Mouse (Mus musculus) gastrocnemius, adult 8-10 months (tissue): ENCODE results near the gene Rab4b. TPM values are rescaled to one million over a fixed set of nuclear protein-coding genes. Genes with fewer than 3 reads are reported as not detected.

Experiments
- DNase-seq, 2 experiments: peaks; one replicate each; pipeline ENCODE4 v3.0.0; 2022; ENCODE audit warnings: low spot score in 2 of 2
- total RNA-seq, 4 experiments: library from RNA; stranded (reverse); gene quantifications; 2 replicates each; pipeline ENCODE4 v1.2.4; 2022

Rab4b gene
- total RNA-seq, 4 experiments from 2014 or later: 4.3 to 5.8 (median 4.7) TPM

GRCm38 (mm10) chr7:27184964-27185363, 6.3 kb upstream of the Rab4b start:
- no peak for DNase-seq

DNA sequence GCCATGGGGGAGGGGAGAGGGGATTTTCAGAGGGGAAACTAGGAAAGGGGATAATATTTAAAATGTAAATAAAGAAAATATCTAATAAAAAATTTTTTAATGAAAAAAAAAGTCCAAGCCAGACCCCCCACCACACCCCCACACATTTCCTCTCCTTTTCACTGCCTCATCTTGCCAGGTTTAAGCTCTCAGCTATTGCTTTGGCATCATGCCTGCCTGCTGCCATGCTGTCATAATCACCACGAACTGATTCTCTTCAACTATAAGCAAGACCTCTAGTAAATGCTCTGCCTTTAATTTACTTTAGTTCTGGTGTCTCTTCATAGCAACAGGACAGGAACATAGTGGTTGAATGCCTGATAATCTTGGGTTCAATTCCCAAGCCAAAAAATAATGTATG, 3.8 kb upstream of the Rab4b start:
- no peak for DNase-seq

DNA sequence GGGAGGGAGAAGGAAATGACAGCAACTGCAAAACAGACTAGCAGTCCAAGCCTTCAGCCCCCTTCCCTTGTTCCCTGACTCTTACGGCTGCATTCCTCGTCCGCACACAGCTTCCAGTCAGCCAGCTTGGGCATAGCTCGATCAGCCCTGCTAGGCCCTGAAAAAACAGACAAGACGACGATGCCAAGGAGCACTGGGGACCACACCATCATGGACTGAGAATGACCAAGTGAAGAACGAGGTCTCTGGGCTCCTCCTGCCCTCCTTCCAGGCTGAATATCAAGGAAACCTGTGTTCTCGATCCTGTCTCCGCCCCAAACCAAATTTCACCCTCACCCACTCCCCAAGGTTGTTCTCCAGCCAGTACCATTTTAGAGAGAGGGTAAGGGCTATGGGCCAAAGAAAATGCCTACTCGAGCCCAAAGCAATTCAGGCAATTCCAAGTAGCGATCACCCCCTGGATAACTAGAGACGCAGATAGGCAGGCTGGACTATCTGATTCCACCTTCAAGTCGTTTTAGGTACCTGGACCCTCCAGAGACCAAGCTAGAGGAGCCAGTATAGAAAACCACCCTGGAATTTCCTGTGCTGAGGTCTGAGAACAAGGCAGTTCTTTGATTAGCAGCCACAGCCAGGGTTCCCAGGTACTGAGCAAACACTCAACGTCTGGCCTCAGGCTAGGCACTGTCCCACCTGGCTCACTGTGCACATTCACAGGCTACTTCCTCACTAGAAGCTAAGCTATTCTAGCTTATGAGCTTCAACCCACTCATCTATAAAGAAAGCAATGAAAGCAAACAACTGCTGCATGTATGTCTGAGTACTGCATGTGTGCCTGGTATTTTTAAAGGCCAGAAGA, 2.4 kb upstream of the Rab4b start, which contains the start of the genes Gm21983 and Mia:
Gene Gm21983, minus strand, starts transcription at position 250 of the 859 bp plus-strand sequence.
Gene Mia, minus strand, starts transcription at position 321 of the 859 bp plus-strand sequence.
- DNase-seq: no peak

- DNase-seq: peak in 1 of 2 experiments; percentile 52
Measured at GRCm38 (mm10) chr7:27180036-27180435, 1.3 kb upstream of the Rab4b start.

- DNase-seq: no peak
Measured at GRCm38 (mm10) chr7:27179217-27179918, 672 bp upstream of the Rab4b start.

- no peak for DNase-seq
Measured at GRCm38 (mm10) chr7:27177942-27178323, 763 bp downstream of the Rab4b start.

DNA sequence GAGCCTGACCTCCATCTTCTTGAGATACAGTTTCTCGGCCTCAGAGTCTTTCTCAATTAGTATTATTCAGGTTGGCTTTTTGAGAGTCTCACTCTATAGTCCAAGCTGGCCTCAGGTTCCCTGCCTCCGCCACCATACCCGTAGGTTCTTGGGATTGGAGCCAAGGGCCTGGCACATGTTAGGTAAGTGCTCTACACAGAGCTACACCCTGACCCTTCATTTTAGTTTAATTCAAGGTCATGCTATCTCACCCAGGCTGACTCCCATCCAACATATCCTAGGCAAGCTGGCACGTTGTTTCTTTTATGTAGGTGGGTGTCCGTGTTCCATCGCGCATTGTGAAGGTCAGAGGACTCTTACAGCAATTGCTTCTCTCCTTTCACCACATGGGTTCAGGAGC, 3.8 kb downstream of the Rab4b start:
- DNase-seq: no peak

DNA sequence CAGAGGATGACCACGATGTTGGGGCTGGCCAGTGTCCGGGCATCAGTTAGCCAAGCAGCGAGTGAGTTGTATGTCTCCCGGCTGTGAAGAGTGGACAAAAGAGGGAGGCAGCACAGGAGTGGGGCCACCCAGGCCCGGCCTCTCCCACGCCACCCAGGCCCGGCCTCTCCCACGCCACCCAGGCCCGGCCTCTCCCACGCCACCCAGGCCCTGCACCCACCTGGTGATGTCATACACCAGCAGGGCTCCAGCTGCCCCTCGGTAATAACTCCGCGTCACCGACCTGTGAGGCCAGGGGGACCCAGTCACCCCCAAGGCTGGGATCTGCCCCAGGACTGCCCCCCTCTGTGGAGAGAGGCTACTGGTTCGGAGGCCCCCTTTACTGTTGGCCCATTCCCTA, 4.2 kb downstream of the Rab4b start:
- no peak for DNase-seq

- DNase-seq: no peak
Measured at GRCm38 (mm10) chr7:27170981-27171380, 7.7 kb downstream of the Rab4b start.

GRCm38 (mm10) chr7:27168371-27168770, 10.3 kb downstream of the Rab4b start:
- no peak for DNase-seq

DNA sequence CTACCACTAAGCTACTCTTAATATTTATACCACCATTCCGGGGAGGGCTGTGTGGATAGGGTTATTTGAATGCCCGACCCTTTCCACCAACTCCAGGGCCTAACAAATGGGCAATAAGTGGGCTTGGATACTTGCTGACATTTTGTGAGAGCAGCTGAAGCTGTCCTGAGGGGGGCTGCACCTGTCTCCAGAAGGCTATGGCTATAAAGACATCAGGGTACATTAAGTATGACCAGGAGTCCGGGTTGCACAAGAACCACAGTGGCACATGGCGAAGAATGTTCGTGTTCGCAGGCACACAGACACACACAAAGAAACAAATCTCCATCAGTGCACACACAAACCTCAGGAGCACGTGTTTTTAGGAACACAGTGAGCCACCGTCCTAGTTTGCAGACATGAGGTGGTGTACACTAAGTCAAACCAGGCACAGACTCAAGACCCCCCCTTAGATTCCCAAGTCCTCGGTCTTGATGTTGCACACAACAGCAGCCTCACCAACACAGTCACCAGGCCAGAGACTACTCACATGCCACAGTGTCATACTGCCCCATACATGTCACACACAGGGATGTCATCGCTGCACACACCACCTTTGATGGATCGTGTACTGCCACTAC, 11.1 kb downstream of the Rab4b start:
- DNase-seq: no peak

- peak; percentile 90 to 95 for DNase-seq
Measured at GRCm38 (mm10) chr7:27166614-27167474, 11.9 kb downstream of the Rab4b start, which contains the start of gene Egln2. Gene Egln2 (minus strand): TSS chr7:27166802.

DNA sequence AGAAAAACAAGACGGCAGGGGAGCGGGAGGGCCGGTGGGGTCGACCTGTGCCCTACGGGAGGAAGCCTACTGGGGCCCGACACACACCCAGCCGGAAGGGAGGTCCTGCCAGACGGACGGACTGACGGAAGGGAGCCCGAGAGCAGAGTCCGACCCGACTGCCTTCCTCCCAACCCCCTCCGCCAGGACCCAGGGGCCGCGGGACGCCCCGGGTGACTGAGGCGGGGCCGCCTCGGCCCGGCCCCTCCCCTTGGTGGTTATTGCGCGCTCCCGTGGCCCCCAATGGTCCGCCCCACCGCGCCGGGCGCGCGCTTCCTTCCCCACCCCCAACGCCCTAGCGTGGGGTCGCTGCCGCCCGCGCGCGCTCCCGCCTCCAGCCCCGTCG, 12.5 kb downstream of the Rab4b start:
- peak; percentile 77 to 87 for DNase-seq

DNA sequence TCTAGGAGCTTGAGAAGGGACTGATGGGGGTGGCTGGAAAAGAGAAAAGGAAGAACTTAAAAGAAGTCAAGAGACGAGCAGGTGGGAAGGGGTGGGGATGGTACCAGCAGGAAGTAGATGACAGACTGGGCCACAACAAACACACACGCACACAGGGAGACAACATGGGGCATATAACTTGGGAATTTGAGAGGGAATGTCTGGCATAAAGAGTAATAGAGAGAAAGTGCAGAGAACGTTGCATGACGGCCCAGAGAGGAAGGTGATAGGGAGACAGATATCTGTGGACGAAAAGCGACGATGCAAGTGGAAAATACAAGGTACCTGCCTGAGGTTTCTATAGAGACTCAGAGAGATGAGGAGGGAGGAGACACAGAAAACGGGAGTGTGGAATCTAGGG, 13.0 kb downstream of the Rab4b start:
- no peak for DNase-seq

- DNase-seq: peak; percentile 40 to 62
Measured at GRCm38 (mm10) chr7:27165007-27165655, 13.6 kb downstream of the Rab4b start.

DNA sequence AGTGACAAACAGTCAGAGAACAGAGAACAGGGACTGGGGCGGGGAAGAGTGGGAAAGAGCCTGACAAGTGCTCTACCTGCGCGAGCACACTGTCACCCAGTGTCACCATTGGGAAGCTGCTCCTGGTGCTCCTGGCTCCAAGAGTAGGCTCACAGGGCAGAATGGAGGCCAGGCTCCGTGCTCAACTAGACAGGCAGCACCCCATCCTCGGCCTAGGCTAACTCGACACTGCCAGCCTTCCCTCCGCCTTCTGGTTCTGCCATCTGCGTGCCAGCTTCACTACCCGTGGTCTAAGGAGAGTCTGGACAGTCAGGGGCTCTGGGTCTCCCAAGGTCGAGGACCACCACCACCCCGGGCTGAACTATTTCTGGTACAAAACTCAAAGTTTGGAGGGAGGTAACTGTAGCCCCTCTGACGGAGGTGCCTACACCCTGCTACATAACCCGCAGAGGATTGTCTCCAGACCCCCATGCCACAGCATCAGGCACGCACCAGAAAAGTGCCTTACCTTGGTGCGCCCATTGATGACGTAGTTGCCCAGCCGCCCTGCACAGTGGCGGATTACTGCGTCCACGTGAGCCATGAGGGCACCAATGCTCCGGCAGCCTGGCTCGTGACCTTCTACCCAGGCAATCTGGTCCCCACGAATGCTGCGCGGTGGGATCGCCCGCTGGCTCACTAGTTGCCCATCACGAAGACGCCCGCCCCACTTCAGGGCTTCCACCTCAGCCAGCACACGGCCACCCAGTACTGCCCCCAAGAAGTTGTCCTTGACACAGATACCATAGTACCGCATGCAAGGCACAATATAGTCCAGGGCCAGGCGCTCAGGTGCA, 14.4 kb downstream of the Rab4b start:
- DNase-seq: no peak

- peak; percentile 41 to 60 for DNase-seq
Measured at GRCm38 (mm10) chr7:27163450-27163805, 15.3 kb downstream of the Rab4b start.

- no peak for DNase-seq
Measured at GRCm38 (mm10) chr7:27162780-27163449, 15.8 kb downstream of the Rab4b start.

- DNase-seq: no peak
Measured at GRCm38 (mm10) chr7:27161744-27162143, 17.0 kb downstream of the Rab4b start.
